Mouse (Mus musculus): ENCODE data around the gene Mia2. TPM values are rescaled to one million over a fixed set of nuclear protein-coding genes. Genes with fewer than 3 reads are reported as not detected.

The Mia2 gene
- polyA plus RNA-seq, 1 experiment from 2014 or later, result 58.2 TPM

GRCm38 (mm10) chr12:59206208-59206999, 110.8 kb downstream of the Mia2 start:
- 85% methylated on average over 4 of the region's 4 CpGs for WGBS
- Histone ChIP-seq H3K9ac (no peak overlapping the region), H3K36me3 (peaks cover 24% of the 10 kb centered on the region), H3K27ac (replicated peaks) (no peak overlapping the region), H3K4me2 (replicated peaks) (no peak overlapping the region), H3K27me3 (no peaks in the 10 kb centered on the region), H3K9me3 (replicated peaks) (no peaks in the 10 kb centered on the region), H3K4me3 (replicated peaks) (no peak overlapping the region), H3K4me1 (no peaks in the 10 kb centered on the region)
- no peak for ATAC-seq (ENCODE audit: insufficient number of reproducible peaks, low FRiP score, low TSS enrichment, low read depth)

GRCm38 (mm10) chr12:59207000-59207390, 111.4 kb downstream of the Mia2 start:
- Histone ChIP-seq H3K4me1 (no peaks in the 10 kb centered on the region), H3K4me3 (replicated peaks) (no peak overlapping the region), H3K4me2 (replicated peaks) (no peak overlapping the region)

GRCm38 (mm10) chr12:59207814-59208213, 112.2 kb downstream of the Mia2 start:
- Histone ChIP-seq H3K9me3 (replicated peaks) (no peaks in the 10 kb centered on the region), H3K9ac (no peak overlapping the region), H3K4me2 (replicated peaks) (no peak overlapping the region), H3K4me3 (replicated peaks) (no peak overlapping the region), H3K27me3 (no peaks in the 10 kb centered on the region), H3K4me1 (no peaks in the 10 kb centered on the region), H3K27ac (replicated peaks) (no peak overlapping the region), H3K36me3 (peaks cover 27% of the 10 kb centered on the region)
- no peak for ATAC-seq (ENCODE audit: insufficient number of reproducible peaks, low FRiP score, low TSS enrichment, low read depth)
- 88% methylated on average over 1 of the region's 1 CpGs for WGBS

More at GRCm38 (mm10) chr12:59207000-59207390, 111.4 kb downstream of the Mia2 start:
- Histone ChIP-seq H3K36me3 (peaks cover 24% of the 10 kb centered on the region), H3K27me3 (no peaks in the 10 kb centered on the region), H3K27ac (replicated peaks) (no peak overlapping the region), H3K9me3 (replicated peaks) (no peaks in the 10 kb centered on the region), H3K9ac (no peak overlapping the region)
- 67% methylated on average over 3 of the region's 3 CpGs for WGBS
- ATAC-seq (ENCODE audit: insufficient number of reproducible peaks, low FRiP score, low TSS enrichment, low read depth), result no peak

- H3K36me3 ChIP-seq, result peaks cover 6% of the 10 kb centered on the region
- no peaks in the 10 kb centered on the region for H3K27me3 ChIP-seq
- H3K9me3 ChIP-seq (replicated peaks), result no peaks in the 10 kb centered on the region
- ATAC-seq (ENCODE audit: insufficient number of reproducible peaks, low FRiP score, low TSS enrichment, low read depth), result no peak
- H3K27ac ChIP-seq (replicated peaks), result no peak overlapping the region
- no peak overlapping the region for H3K4me2 ChIP-seq (replicated peaks)
- H3K4me3 ChIP-seq (replicated peaks), result no peak overlapping the region
- 85% methylated on average over 4 of the region's 4 CpGs for WGBS
- H3K4me1 ChIP-seq, result peaks cover 15% of the 10 kb centered on the region
- no peak overlapping the region for H3K9ac ChIP-seq
Observed at GRCm38 (mm10) chr12:59216176-59216575, 120.6 kb downstream of the Mia2 start.

GRCm38 (mm10) chr12:59216676-59217266, 121.2 kb downstream of the Mia2 start:
- no peak overlapping the region for H3K4me2 ChIP-seq (replicated peaks)
- WGBS, result 76% methylated on average over 6 of the region's 6 CpGs
- H3K9me3 ChIP-seq (replicated peaks), result no peaks in the 10 kb centered on the region
- no peaks in the 10 kb centered on the region for H3K27me3 ChIP-seq
- H3K4me3 ChIP-seq (replicated peaks), result no peak overlapping the region
- no peak for ATAC-seq (ENCODE audit: insufficient number of reproducible peaks, low FRiP score, low TSS enrichment, low read depth)
- H3K27ac ChIP-seq (replicated peaks), result no peak overlapping the region
- H3K4me1 ChIP-seq, result peaks cover 15% of the 10 kb centered on the region
- peaks cover 2% of the 10 kb centered on the region; the same call in 1 of the 2 replicates for H3K36me3 ChIP-seq
- H3K9ac ChIP-seq, result no peak overlapping the region

GRCm38 (mm10) chr12:59217331-59217730, 121.7 kb downstream of the Mia2 start:
- no peak for ATAC-seq (ENCODE audit: insufficient number of reproducible peaks, low FRiP score, low TSS enrichment, low read depth)
- Histone ChIP-seq H3K9ac (no peak overlapping the region), H3K4me3 (replicated peaks) (no peak overlapping the region), H3K27me3 (no peaks in the 10 kb centered on the region), H3K4me2 (replicated peaks) (peak overlapping the region; percentile 92; the same call in 1 of the 2 replicates), H3K9me3 (replicated peaks) (no peaks in the 10 kb centered on the region), H3K27ac (replicated peaks) (no peak overlapping the region), H3K36me3 (no peaks in the 10 kb centered on the region; the same call in 1 of the 2 replicates), H3K4me1 (peaks cover 15% of the 10 kb centered on the region)
- 79% methylated on average over 3 of the region's 3 CpGs for WGBS

GRCm38 (mm10) chr12:59218640-59219321, 123.2 kb downstream of the Mia2 start:
- Histone ChIP-seq H3K4me2 (replicated peaks) (peak overlapping the region; percentile 92), H3K27ac (replicated peaks) (peak overlapping the region; percentile 98), H3K27me3 (no peaks in the 10 kb centered on the region), H3K9me3 (replicated peaks) (no peaks in the 10 kb centered on the region), H3K4me3 (replicated peaks) (peak overlapping the region; percentile 96), H3K9ac (peak overlapping the region; percentile 77), H3K36me3 (no peaks in the 10 kb centered on the region), H3K4me1 (peaks cover 15% of the 10 kb centered on the region)
- peak; percentile 1; the same call in 1 of the 2 replicates for ATAC-seq (ENCODE audit: insufficient number of reproducible peaks, low FRiP score, low TSS enrichment, low read depth)
- under 1% methylated on average over 69 of the region's 69 CpGs for WGBS

DNA sequence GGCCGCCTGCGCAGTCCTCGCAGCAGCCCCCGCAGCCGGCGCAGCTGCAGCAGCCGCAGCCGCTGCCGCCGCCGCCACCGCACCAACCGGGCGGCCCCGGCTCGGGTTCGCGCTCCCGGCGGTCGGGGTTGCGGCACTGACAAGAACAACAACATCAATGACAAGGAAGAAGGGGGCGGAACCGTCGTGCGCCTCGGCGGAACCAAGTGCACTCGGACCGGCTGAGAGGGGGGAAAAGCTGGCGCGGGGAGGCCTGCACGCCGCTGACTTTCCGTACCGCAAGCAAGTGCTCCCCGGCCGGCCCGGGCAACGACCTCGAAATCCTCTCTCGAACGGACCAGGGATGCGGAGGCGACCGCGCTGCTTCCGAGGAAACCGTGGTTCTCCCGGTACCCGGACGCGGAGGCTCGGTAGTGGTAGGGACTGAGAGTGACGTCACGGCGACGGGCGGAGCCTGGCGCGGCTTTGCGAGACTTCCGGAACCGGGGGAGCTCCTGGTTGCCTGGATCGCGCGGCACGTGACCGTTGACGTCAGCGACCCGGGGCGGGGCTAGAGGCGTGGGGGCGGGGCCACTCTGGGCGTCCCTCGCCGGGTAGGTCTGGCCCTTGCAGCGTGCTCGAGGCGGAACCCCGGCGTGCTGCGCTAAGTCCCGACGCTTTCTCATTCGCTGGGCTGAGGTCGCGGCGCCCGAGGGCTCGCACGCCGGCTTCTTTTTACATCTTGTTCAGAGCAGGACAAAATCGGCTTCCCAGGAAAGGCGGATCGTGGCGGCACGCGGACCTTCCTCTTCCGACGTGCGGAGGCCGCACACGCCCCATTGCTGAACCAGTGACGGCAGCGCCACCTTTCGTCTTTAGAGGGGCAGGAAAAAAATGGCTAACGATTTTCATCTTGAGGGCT, 124.0 kb downstream of the Mia2 start, which contains the start of gene Fbxo33:
Fbxo33 (minus strand) TSS at position 401 of the 901 bp plus-strand sequence.
- peak within 1 kb of the TSS; percentile 77 for H3K9ac ChIP-seq
- under 1% methylated on average over 109 of the region's 109 CpGs for WGBS
- H3K27ac ChIP-seq (replicated peaks), result peak within 1 kb of the TSS; percentile 98
- no peaks in the 10 kb centered on the region for H3K9me3 ChIP-seq (replicated peaks)
- peak within 1 kb of the TSS; percentile 96 for H3K4me3 ChIP-seq (replicated peaks)
- peak within 1 kb of the TSS; percentile 92 for H3K4me2 ChIP-seq (replicated peaks)
- H3K36me3 ChIP-seq, result no peaks in the 10 kb centered on the region
- no peaks in the 10 kb centered on the region for H3K27me3 ChIP-seq
- ATAC-seq (ENCODE audit: insufficient number of reproducible peaks, low FRiP score, low TSS enrichment, low read depth), result peak; percentile 98
- H3K4me1 ChIP-seq, result peaks cover 15% of the 10 kb centered on the region

- H3K9ac ChIP-seq, result no peak overlapping the region
- H3K4me2 ChIP-seq (replicated peaks), result no peak overlapping the region
- 87% methylated on average over 5 of the region's 5 CpGs for WGBS
- H3K9me3 ChIP-seq (replicated peaks), result no peaks in the 10 kb centered on the region
- no peak for ATAC-seq (ENCODE audit: insufficient number of reproducible peaks, low FRiP score, low TSS enrichment, low read depth)
- H3K36me3 ChIP-seq, result no peaks in the 10 kb centered on the region
- H3K4me1 ChIP-seq, result no peaks in the 10 kb centered on the region
- H3K4me3 ChIP-seq (replicated peaks), result no peak overlapping the region
- no peak overlapping the region for H3K27ac ChIP-seq (replicated peaks)
- H3K27me3 ChIP-seq, result no peaks in the 10 kb centered on the region
Observed at GRCm38 (mm10) chr12:59228401-59228800, 132.8 kb downstream of the Mia2 start.

DNA sequence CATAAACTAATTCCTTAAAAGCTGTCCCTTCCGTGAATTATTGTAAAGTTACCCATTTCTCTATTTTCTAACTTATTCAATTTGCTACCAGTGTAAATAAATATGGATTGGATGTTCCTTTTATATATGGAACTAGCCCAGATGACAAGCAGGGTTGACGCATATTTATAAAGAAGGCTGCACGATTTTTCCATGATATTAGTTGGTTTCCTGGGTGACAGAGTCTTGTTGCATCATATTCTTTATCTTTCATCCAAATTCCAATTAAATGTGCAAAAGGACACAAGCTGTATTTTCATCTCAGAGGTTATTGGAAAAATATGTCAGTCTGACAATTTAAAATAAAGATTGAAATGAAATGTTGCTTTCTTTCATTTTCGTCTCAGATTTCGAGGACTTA, 142.8 kb downstream of the Mia2 start:
- Histone ChIP-seq H3K9ac (no peak overlapping the region), H3K4me2 (replicated peaks) (no peak overlapping the region), H3K4me3 (replicated peaks) (no peak overlapping the region), H3K27ac (replicated peaks) (no peak overlapping the region), H3K36me3 (no peaks in the 10 kb centered on the region), H3K4me1 (no peaks in the 10 kb centered on the region), H3K9me3 (replicated peaks) (no peaks in the 10 kb centered on the region), H3K27me3 (no peaks in the 10 kb centered on the region)
- 70% methylated on average over 5 of the region's 5 CpGs for WGBS
- no peak for ATAC-seq (ENCODE audit: insufficient number of reproducible peaks, low FRiP score, low TSS enrichment, low read depth)

All from embryonic facial prominence, embryonic 15.5 days (tissue).